Mouse (Mus musculus) ZHBTc4 (cell line): ENCODE results near the gene Pla2g4e.

ENCODE experiments used
- DNase-seq: peaks from one replicate; pipeline ENCODE4 v3.0.0-alpha.2; 2011; ENCODE audit warnings: low read depth, low spot score

Pla2g4e gene

GRCm38 (mm10) chr2:120235947-120236640, 9.0 kb downstream of the Pla2g4e start:
- DNase-seq = no peak

- no peak for DNase-seq
Observed at GRCm38 (mm10) chr2:120235381-120235780, 9.8 kb downstream of the Pla2g4e start.

- no peak for DNase-seq
Observed at GRCm38 (mm10) chr2:120231642-120232041, 13.5 kb downstream of the Pla2g4e start.

GRCm38 (mm10) chr2:120214600-120214999, 30.5 kb downstream of the Pla2g4e start:
- DNase-seq = no peak

GRCm38 (mm10) chr2:120211448-120211847, 33.7 kb downstream of the Pla2g4e start:
- no peak for DNase-seq

- peak; percentile 28 for DNase-seq
Observed at GRCm38 (mm10) chr2:120207926-120208325, 37.2 kb downstream of the Pla2g4e start.

GRCm38 (mm10) chr2:120207028-120207427, 38.1 kb downstream of the Pla2g4e start:
- no peak for DNase-seq

GRCm38 (mm10) chr2:120203742-120204141, 41.4 kb downstream of the Pla2g4e start:
- no peak for DNase-seq

- no peak for DNase-seq
Observed at GRCm38 (mm10) chr2:120200077-120200476, 45.1 kb downstream of the Pla2g4e start.

GRCm38 (mm10) chr2:120188174-120188573, 57.0 kb downstream of the Pla2g4e start:
- DNase-seq = no peak

- peak; percentile 68 for DNase-seq
Observed at GRCm38 (mm10) chr2:120187583-120187982, 57.6 kb downstream of the Pla2g4e start.

GRCm38 (mm10) chr2:120185527-120186276, 59.4 kb downstream of the Pla2g4e start:
- no peak for DNase-seq

GRCm38 (mm10) chr2:120178936-120179335, 66.2 kb downstream of the Pla2g4e start:
- no peak for DNase-seq

- DNase-seq = peak; percentile 89
Observed at GRCm38 (mm10) chr2:120173718-120174117, 71.4 kb downstream of the Pla2g4e start.

- DNase-seq = no peak
Observed at GRCm38 (mm10) chr2:120171362-120171761, 73.8 kb downstream of the Pla2g4e start.

GRCm38 (mm10) chr2:120170726-120171125, 74.4 kb downstream of the Pla2g4e start:
- peak; percentile 37 for DNase-seq

- no peak for DNase-seq
Observed at GRCm38 (mm10) chr2:120169382-120169781, 75.8 kb downstream of the Pla2g4e start.

GRCm38 (mm10) chr2:120167763-120168162, 77.4 kb downstream of the Pla2g4e start:
- DNase-seq = no peak

GRCm38 (mm10) chr2:120165474-120165873, 79.7 kb downstream of the Pla2g4e start:
- no peak for DNase-seq

GRCm38 (mm10) chr2:120159434-120159833, 85.7 kb downstream of the Pla2g4e start:
- no peak for DNase-seq

- DNase-seq = no peak
Observed at GRCm38 (mm10) chr2:120158846-120159245, 86.3 kb downstream of the Pla2g4e start.

GRCm38 (mm10) chr2:120158016-120158415, 87.1 kb downstream of the Pla2g4e start:
- no peak for DNase-seq

- peak; percentile 53 for DNase-seq
Observed at GRCm38 (mm10) chr2:120157606-120158005, 87.5 kb downstream of the Pla2g4e start.
